Mouse (Mus musculus) layer of hippocampus, adult 18-20 months (tissue): ENCODE results near the gene Slc5a3. TPM values are rescaled to one million over a fixed set of nuclear protein-coding genes. Genes with fewer than 3 reads are reported as not detected.

Source experiments
- DNase-seq, 2 experiments: peaks; one replicate each; pipeline ENCODE4 v3.0.0; 2022; ENCODE audit warnings: low spot score in 2 of 2
- long read RNA-seq: library from polyadenylated mRNA; stranded (forward); transcript quantifications from one replicate; pipeline ENCODE4 v2.0.0, GENCODE M21; 2021
- total RNA-seq, 2 experiments: library from RNA; stranded (reverse); gene quantifications; 2 replicates each; pipeline ENCODE4 v1.2.3; 2021

Gene Slc5a3
- total RNA-seq: 10 to 100 TPM; 44.7 to 45.6 TPM
- long read RNA-seq: 0 reads

GRCm38 (mm10) chr16:92057852-92058643 is at the start of gene Slc5a3, which contains the start of the genes Mrps6 and Gm49711:
Slc5a3 (plus strand) TSS chr16:92058322.
Mrps6 (plus strand) TSS chr16:92058270.
Gm49711 (plus strand) TSS chr16:92058316.
- DNase-seq: peak; percentile 82 to 90

- DNase-seq: no peak
Observed at GRCm38 (mm10) chr16:92009586-92009985, 48.5 kb upstream of the Slc5a3 start.

GRCm38 (mm10) chr16:92016792-92017191 is 41.3 kb upstream of the Slc5a3 start:
- no peak for DNase-seq

- DNase-seq: peak in 1 of 2 experiments; percentile 30
Observed at GRCm38 (mm10) chr16:92019141-92020118, 38.7 kb upstream of the Slc5a3 start.

GRCm38 (mm10) chr16:92021656-92022400 is 36.3 kb upstream of the Slc5a3 start:
- no peak for DNase-seq

- no peak for DNase-seq
Observed at GRCm38 (mm10) chr16:92022494-92023283, 35.4 kb upstream of the Slc5a3 start.

- DNase-seq: no peak
Observed at GRCm38 (mm10) chr16:92033286-92033685, 24.8 kb upstream of the Slc5a3 start.

GRCm38 (mm10) chr16:92034676-92035075 is 23.4 kb upstream of the Slc5a3 start:
- no peak for DNase-seq

- DNase-seq: no peak
Observed at GRCm38 (mm10) chr16:92036701-92037100, 21.4 kb upstream of the Slc5a3 start.

- no peak for DNase-seq
Observed at GRCm38 (mm10) chr16:92037891-92038607, 20.1 kb upstream of the Slc5a3 start.

- DNase-seq: no peak
Observed at GRCm38 (mm10) chr16:92039421-92039820, 18.7 kb upstream of the Slc5a3 start.

GRCm38 (mm10) chr16:92039966-92040365 is 18.2 kb upstream of the Slc5a3 start:
- DNase-seq: no peak

GRCm38 (mm10) chr16:92051777-92052310 is 6.3 kb upstream of the Slc5a3 start:
- DNase-seq: no peak

- DNase-seq: no peak
Observed at GRCm38 (mm10) chr16:92052569-92052968, 5.6 kb upstream of the Slc5a3 start.

- DNase-seq: no peak
Observed at GRCm38 (mm10) chr16:92056711-92057110, 1.4 kb upstream of the Slc5a3 start.

GRCm38 (mm10) chr16:92057456-92057851 is 668 bp upstream of the Slc5a3 start:
- no peak for DNase-seq

- no peak for DNase-seq
Observed at GRCm38 (mm10) chr16:92058644-92059620, 810 bp downstream of the Slc5a3 start.

- no peak for DNase-seq
Observed at GRCm38 (mm10) chr16:92060213-92060612, 2.1 kb downstream of the Slc5a3 start.
